8 mouse cellular contexts compared by ENCODE assay signal in genomic region chr16:44173155-44173941, GRCm38 (mm10). TPM values are rescaled to one million over a fixed set of nuclear protein-coding genes. Genes with fewer than 3 reads are reported as not detected.
DNase-seq lines count a peak whose midpoint lies in the region; ATAC-seq and TF ChIP-seq lines count a peak whose summit lies in the region.

TSS of gene Usf3 (plus strand) at chr16:44173246.

- H3K4me3 ChIP-seq in ES-Bruce4 (ENCODE audit: low read depth, low read length), result peak within 1 kb of the TSS; percentile 89
- H3K4me3 ChIP-seq in forebrain, embryonic 15.5 days, result peak within 1 kb of the TSS; percentile 74
- H3K4me3 ChIP-seq in liver, postnatal 0 days (ENCODE audit: low read depth, low read length), result peak within 1 kb of the TSS; percentile 89
- H3K4me3 ChIP-seq in neural tube, embryonic 14.5 days (ENCODE audit: low read depth, low read length), result peak within 1 kb of the TSS; percentile 72

- H3K4me2 ChIP-seq in forebrain, embryonic 15.5 days (replicated peaks), result peak within 1 kb of the TSS; percentile 76
- H3K4me2 ChIP-seq in liver, postnatal 0 days (ENCODE audit: low read depth, low read length), result peak within 1 kb of the TSS; percentile 88
- H3K4me2 ChIP-seq in neural tube, embryonic 14.5 days (ENCODE audit: low read depth, low read length), result peak within 1 kb of the TSS; percentile 75

- TF ChIP-seq CTCF in ES-Bruce4 (IDR thresholded peaks at IDR 0.05; ENCODE audit: low read depth, low read length), result no peak
- no peak for TF ChIP-seq CTCF in liver, postnatal 0 days (IDR thresholded peaks at IDR 0.05; ENCODE audit: low read depth)

- under 1% methylated on average over 39 of the region's 77 CpGs for WGBS in forebrain, embryonic 15.5 days
- 1% methylated on average over 22 of the region's 77 CpGs for WGBS in liver, postnatal 0 days (ENCODE audit: insufficient replicate concordance)
- under 1% methylated on average over 37 of the region's 77 CpGs for WGBS in neural tube, embryonic 14.5 days

- TF ChIP-seq POLR2A in ES-Bruce4 (IDR thresholded peaks at IDR 0.05; ENCODE audit: insufficient read depth, low read length), result no peak

- no peaks in the 10 kb centered on the region for H3K4me1 ChIP-seq in ES-Bruce4 (ENCODE audit: control insufficient read depth, insufficient read depth, low read length)
- H3K4me1 ChIP-seq in forebrain, embryonic 15.5 days, result peaks cover 19% of the 10 kb centered on the region
- H3K4me1 ChIP-seq in liver, postnatal 0 days (ENCODE audit: insufficient read depth), result peaks cover 31% of the 10 kb centered on the region
- peaks cover 6% of the 10 kb centered on the region for H3K4me1 ChIP-seq in neural tube, embryonic 14.5 days (ENCODE audit: control insufficient read depth, insufficient read depth, low read length)

- no peaks in the 10 kb centered on the region for H3K9me3 ChIP-seq in ES-Bruce4 (replicated peaks; ENCODE audit: control insufficient read depth, insufficient read depth, low read length, poor library complexity, severe bottlenecking)
- no peaks in the 10 kb centered on the region for H3K9me3 ChIP-seq in forebrain, embryonic 15.5 days
- no peaks in the 10 kb centered on the region for H3K9me3 ChIP-seq in liver, postnatal 0 days (ENCODE audit: low read length)
- no peaks in the 10 kb centered on the region for H3K9me3 ChIP-seq in neural tube, embryonic 14.5 days (ENCODE audit: control insufficient read depth, low read length)

- peak; percentile 30 for DNase-seq in c-Kit-positive CD71-positive TER-119-negative erythroid progenitor cells, embryonic 14.5 days (ENCODE audit: low read depth)
- DNase-seq in heart, postnatal 14 days, result peak; percentile 70 to 72
- peak; percentile 72 to 81 for DNase-seq in kidney, postnatal 4 days
- peak; percentile 70 for DNase-seq in liver, postnatal 0 days
- peak; percentile 58 to 62 for DNase-seq in thymus, adult 18-20 months

- intact Hi-C loops in heart, postnatal 14 days (cut with DNase I), result loop anchor here (10.0 kb wide), 1 partner anchor 191 kb away; no protein-coding TSS in a partner anchor

- peak within 1 kb of the TSS; percentile 85 for H3K27ac ChIP-seq in ES-Bruce4 (ENCODE audit: insufficient read depth, low read length)
- H3K27ac ChIP-seq in forebrain, embryonic 15.5 days (replicated peaks), result peak within 1 kb of the TSS; percentile 83
- peak within 1 kb of the TSS; percentile 98 for H3K27ac ChIP-seq in liver, postnatal 0 days (ENCODE audit: low read depth)
- peak within 1 kb of the TSS; percentile 82 for H3K27ac ChIP-seq in neural tube, embryonic 14.5 days (ENCODE audit: low read depth, low read length)

- no peaks in the 10 kb centered on the region for H3K27me3 ChIP-seq in ES-Bruce4 (ENCODE audit: control insufficient read depth, insufficient read depth, low read length, poor library complexity, severe bottlenecking)
- H3K27me3 ChIP-seq in forebrain, embryonic 15.5 days, result no peaks in the 10 kb centered on the region
- no peaks in the 10 kb centered on the region for H3K27me3 ChIP-seq in liver, postnatal 0 days (ENCODE audit: insufficient read depth, low read length)
- H3K27me3 ChIP-seq in neural tube, embryonic 14.5 days (ENCODE audit: control insufficient read depth, insufficient read depth, low read length), result 0 out of 2 replicates have a peak, but pooled peaks cover 2% of the 10 kb centered on the region

- peak; percentile 68 for ATAC-seq in forebrain, embryonic 15.5 days (replicated peaks)
- peak; percentile 59 for ATAC-seq in liver, postnatal 0 days
- peak; percentile 60 for ATAC-seq in neural tube, embryonic 14.5 days (ENCODE audit: low read depth)

- H3K36me3 ChIP-seq in ES-Bruce4 (ENCODE audit: control insufficient read depth, insufficient read depth, low read length, poor library complexity, severe bottlenecking), result no peaks in the 10 kb centered on the region
- H3K36me3 ChIP-seq in forebrain, embryonic 15.5 days, result no peaks in the 10 kb centered on the region
- H3K36me3 ChIP-seq in liver, postnatal 0 days (replicated peaks; ENCODE audit: insufficient read depth, low read length), result no peaks in the 10 kb centered on the region
- no peaks in the 10 kb centered on the region for H3K36me3 ChIP-seq in neural tube, embryonic 14.5 days (ENCODE audit: control insufficient read depth, insufficient read depth, low read length)

- no peak for TF ChIP-seq EP300 in ES-Bruce4 (IDR thresholded peaks at IDR 0.05; ENCODE audit: insufficient read depth, low read depth, low read length)
- no peak for TF ChIP-seq EP300 in liver, postnatal 0 days (IDR thresholded peaks at IDR 0.05; ENCODE audit: low read depth)

- peak within 1 kb of the TSS; percentile 87 for H3K9ac ChIP-seq in ES-Bruce4 (ENCODE audit: low read depth, poor library complexity, severe bottlenecking)
- H3K9ac ChIP-seq in forebrain, embryonic 15.5 days (replicated peaks), result peak within 1 kb of the TSS; percentile 82
- peak within 1 kb of the TSS; percentile 91 for H3K9ac ChIP-seq in liver, postnatal 0 days (replicated peaks)
- peak within 1 kb of the TSS; percentile 93 for H3K9ac ChIP-seq in neural tube, embryonic 14.5 days (replicated peaks; ENCODE audit: low read depth, low read length)

RNA-seq across cellular contexts. Expression of gene Usf3, which starts in this region (rescaled TPM):
- polyA plus RNA-seq in ES-Bruce4 (2011; ENCODE audit: insufficient read depth, insufficient read length, low read depth, missing spikeins), result 19.3 and 22.4 TPM in 2 replicates
- polyA plus RNA-seq in forebrain, embryonic 15.5 days (2015; fragmentation: Nextera tagmentation; extraction: Ambion mirVana), result 3.5 and 3.7 TPM in 2 replicates
- 10 to 100 TPM; 21.0 to 22.3 TPM for total RNA-seq in heart, postnatal 14 days (2021)
- 1.2 and 1.9 TPM in 2 replicates for polyA plus RNA-seq in liver, postnatal 0 days (2015; fragmentation: Nextera tagmentation; extraction: Ambion mirVana)
- 4.6 and 5.8 TPM in 2 replicates for polyA plus RNA-seq in neural tube, embryonic 14.5 days (2014; fragmentation: Nextera tagmentation; extraction: Ambion mirVana)

Comparison
In these comparisons a context has a peak if more than half of its experiments do, and no peak if none do; other contexts are left out.
1. Peak in every context shown above with its lines: DNase-seq, ATAC-seq, H3K4me3 ChIP-seq and H3K27ac ChIP-seq.